Mouse (Mus musculus) ES-Bruce4 (cell line): Measurements from ENCODE around the gene 4930432K21Rik.

ENCODE experiments used
- CTCF ChIP-seq: IDR thresholded peaks from one replicate; pipeline ENCODE4 v1.8.1; 2011; ENCODE audit warnings: low read depth, low read length
- POLR2A ChIP-seq: IDR thresholded peaks from one replicate; pipeline ENCODE4 v1.8.1; 2011; ENCODE audit warnings: low read length; ENCODE audit not compliant: insufficient read depth

DNA sequence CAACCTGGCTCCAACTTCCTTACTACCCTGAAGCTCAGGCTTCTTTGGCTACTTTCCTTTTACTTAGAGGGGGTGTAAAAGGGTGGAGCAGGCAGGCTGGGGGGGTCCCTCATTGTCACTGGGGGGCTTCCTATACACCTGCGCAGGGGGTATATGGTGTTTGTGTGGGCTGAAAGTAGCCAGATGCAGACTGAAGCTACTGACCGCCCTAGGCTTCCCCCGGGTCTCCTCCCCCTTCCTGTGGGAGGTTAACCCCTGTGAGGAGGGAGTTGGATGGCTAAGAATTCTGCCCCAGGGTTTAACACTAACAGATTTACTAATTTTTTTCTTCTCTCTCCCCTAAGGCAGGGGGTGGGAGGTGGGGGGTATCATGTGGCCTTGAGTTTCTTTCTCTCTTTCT, 28.7 kb downstream of the 4930432K21Rik start:
- TF ChIP-seq POLR2A (no peak), CTCF (no peak)
